Mouse (Mus musculus) ovary, postnatal 36 days (tissue): ENCODE results near the gene Gm8279.
"Not testable (repeated sequence)": the region's sequence is repeated elsewhere in the genome, so short reads cannot be mapped to it uniquely, and the experiment has no call there.

Experiments
- DNase-seq: peaks from one replicate; pipeline ENCODE4 v3.0.0; 2022; ENCODE audit warnings: low spot score, mixed read lengths

The Gm8279 gene

DNA sequence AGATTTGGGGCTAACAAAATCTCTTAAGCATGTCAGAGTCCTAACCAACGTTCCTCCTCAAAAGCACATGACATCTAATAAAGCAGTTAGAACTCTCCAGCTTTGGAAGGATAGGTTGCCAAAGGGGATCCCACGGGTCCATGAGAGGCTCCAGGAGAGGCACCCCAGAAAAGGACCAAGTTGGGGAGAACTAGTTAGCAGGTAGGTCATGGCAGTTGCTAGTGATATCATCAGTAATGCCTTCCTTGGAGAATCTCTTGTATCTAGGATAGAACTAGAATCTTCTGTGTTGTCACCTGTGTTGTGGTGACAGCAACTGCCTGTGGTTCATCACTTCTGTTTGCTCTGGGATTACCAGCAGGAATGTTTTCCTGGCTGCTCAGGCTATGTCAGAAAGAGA lies at the start of gene Gm8279:
TSS of gene Gm8279 (plus strand) at position 301 of the 400 bp plus-strand sequence.
- not testable (repeated sequence) for DNase-seq

DNA sequence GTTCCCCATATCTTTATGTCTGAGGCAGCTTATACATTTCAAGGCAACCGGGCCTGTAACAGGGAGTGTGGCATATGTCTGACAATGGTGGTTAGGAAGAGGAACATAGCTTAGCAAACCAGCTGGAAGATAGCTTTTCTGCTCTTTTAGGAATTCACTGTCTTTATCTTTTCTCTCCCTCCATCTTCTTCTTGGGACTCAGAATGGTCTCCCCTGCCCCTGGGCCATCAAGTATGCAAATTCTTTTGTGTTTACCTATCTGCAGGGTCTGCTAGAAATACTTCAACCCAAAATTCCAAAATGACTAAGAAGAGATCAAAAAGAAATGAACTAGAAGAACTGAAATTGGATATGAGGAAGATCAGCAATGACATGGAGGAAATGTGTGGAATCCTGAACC lies 32.9 kb downstream of the Gm8279 start, which contains the start of gene Gm3317:
TSS of gene Gm3317 (plus strand) at position 301 of the 400 bp plus-strand sequence.
- DNase-seq, result not testable (repeated sequence)

DNA sequence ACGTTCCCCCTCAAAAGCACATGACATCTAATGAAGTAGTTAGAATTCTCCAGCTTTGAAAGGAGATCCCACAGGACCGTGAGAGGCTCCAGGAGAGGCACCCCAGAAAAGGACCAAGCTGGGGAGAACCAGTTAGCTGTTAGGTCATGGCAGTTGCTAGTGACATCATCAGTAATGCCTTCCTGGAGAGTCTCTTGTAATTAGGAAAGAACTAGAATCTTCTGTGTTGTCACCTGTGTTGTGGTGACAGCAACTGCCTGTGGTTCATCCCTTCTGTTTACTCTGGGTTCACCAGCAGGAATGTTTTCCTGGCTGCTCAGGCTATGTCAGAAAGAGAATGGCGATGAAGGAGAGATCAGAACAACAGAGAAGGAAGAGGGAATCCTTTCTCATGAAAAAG lies 54.2 kb downstream of the Gm8279 start, which contains the start of gene Gm8271:
TSS of gene Gm8271 (plus strand) at position 301 of the 400 bp plus-strand sequence.
- DNase-seq, result not testable (repeated sequence)
